Mouse (Mus musculus) cerebellum, adult 2 months (tissue): ENCODE results near the gene Ccdc83.

Experiments used
- CTCF ChIP-seq: fragments of 200-500 bp; IDR thresholded peaks from 2 replicates; pipeline ENCODE4 v1.5.1; 2011; ENCODE audit warnings: low read depth, mild to moderate bottlenecking, control low read depth, low read length, moderate library complexity, borderline replicate concordance; ENCODE audit not compliant: insufficient read depth
- POLR2A ChIP-seq: fragments of 200-500 bp; IDR thresholded peaks from 2 replicates; pipeline ENCODE4 v1.6.1; 2011; ENCODE audit warnings: low read length, control low read depth, borderline replicate concordance; ENCODE audit not compliant: insufficient read depth

DNA sequence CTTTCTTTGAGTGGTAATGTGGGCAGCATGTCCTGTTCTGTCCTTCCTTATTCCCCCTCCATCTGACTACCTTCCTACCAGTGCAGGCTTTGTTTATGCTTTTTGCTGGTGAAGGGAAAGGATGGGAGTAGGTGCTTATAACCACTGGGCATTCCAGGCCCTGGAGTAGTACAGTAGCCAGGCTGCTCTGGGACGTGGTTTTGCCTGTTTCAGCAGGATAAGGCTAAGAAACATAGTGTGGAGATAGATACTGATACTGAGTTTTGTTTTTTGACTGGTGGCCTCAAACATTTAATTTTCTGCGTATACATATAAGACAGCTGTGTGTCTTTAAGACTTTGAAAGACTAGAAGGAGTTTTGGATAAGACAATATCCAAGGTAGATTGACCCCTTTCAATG, 61.7 kb downstream of the Ccdc83 start:
- TF ChIP-seq POLR2A (no peak), CTCF (no peak)
